Mouse (Mus musculus): ENCODE measurements at regions not wholly inside any gene's neighbourhood (a gene's known extent, or its start where the extent isn't known, plus 50 kb on each side); places are given as distances from the start of the nearest gene placed in this dataset.
A peak's percentile ranks its signal among the peaks of the same experiment; 100 is the strongest.

DNA sequence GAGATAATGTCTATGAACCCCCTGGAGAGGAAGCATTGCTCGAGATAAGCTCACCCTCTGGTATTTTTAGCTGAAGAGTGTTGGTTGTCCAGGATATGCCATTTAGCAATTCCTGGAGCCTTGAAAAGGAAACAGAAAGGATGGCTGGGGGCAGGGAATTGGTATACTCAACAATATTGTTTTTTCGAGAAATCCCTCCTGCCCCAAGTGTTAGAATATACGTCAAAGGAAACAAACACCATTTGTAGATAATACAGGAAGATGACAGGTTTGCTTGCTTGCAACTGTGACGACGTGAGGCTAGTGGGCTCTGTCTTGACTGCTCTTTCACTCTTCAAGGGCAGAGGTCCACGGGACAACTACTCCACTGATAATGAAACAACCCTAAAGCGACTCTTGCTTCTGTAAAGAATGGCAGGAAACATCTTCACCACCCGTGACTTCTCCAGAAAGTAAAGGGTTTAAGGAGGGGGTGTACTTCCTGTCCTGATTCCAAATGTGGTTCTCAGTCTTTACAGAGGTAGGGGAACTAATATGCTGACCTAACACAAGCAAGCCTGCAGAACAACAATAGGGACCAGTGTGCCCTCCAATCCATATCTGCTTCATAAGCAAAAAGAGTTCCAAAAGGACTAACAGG, 270.3 kb downstream of the Ets1 start:
- DNase-seq (ENCODE audit: low spot score), result peak; percentile 9

DNA sequence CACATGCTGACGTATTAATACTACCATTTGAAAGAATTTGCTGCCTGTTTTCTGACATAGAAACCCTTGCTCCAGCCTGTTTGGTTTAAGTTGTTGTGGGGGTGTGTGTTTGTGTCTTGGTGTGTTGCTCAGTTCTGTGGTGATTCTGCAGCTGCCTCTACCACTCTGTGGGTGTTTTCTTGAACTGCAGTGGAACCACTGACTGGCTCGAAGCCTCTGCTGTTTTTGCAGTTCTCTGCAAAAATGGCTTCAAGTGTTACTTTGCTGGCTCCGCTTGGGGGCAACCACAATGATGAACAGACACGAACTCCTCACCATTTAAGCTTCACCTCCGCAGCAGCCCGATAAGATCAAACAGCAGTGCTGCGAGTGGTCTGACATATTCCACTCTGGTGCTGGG, 274.6 kb downstream of the Ets1 start:
- no peak for DNase-seq (ENCODE audit: low spot score)

DNA sequence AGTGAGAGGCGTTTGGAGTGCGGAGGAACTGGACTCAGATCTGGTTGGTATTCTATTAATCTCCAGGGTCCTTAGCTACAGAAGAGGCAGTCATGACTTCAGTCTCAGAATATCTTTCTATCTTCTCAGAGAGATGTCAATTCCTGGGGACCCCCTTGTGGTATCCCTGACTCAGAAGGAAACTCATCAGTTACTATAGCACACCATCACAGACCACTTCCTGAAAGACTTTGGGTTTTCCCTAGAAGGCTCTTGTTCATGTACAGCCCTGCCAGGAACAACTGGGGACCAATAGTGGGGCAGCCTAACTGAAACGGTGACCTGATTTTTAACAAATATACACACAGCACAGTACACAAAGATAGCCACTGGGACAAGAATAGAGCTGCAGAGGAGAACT, 279.6 kb downstream of the Ets1 start:
- DNase-seq (ENCODE audit: low spot score), result no peak

DNA sequence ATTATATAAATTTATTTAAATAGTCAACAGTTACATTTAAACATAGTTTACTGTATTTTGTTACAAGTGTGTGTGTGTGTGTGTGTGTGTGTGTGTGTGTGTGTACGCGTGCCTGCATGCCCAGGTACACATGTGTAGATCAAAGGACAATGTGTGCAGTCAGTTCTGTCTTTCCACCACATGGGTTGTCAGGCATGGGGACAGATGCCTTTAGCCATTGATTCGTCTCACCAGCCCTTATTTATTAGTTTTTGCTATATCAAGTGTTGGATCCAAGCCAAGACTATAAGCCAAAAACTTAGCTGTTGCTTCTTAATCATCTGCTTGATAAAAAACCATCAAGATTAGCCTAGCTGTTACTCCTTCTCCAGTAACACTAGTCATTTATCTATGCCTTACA, 280.7 kb downstream of the Ets1 start:
- DNase-seq (ENCODE audit: low spot score), result no peak

DNA sequence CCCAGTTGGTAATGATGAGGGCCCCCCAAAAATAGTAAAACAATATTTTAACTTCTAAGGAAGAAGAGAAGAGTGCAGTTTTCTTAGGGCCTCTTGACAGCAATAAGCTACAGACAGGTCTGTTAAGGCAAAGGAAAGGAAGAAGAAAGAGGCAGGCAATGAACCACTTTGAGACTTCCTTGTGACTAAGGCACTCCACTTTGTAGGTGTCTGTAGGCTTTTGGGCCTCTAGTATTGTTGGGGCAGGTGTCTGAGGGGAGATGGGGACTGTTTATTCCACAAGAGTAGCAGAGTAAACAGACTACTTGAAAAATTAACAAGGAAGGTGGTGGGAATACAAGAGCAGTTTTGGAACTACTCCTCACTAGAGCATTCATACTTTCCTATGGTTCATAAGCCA, 287.9 kb downstream of the Ets1 start:
- no peak for DNase-seq (ENCODE audit: low spot score)

DNA sequence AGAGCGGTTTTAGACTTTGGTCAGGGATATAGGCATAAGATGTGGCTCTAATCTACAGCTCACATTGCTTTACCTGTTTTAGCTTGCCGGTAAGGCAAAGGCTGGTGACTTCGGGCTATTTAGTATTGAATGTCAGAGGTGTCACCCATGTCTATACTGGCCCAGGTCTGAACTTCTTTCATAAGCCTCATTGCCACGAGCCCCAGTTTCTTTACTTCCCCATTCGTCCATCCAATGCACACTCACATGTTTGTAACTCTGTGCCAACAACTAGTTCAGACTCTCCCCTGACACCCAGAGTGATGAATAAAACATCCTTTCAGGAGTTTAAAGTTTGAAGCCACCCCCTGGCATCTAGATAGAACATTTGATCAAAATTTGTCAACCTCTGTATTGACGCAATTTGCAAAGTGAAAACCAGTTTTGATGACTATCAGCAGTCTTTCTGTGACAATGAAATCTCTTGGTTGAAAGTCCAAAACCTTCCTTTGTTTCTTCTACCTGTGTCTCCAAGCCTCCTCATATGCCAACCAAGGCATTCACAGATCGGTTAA, 288.4 kb downstream of the Ets1 start:
- DNase-seq (ENCODE audit: low spot score), result no peak

DNA sequence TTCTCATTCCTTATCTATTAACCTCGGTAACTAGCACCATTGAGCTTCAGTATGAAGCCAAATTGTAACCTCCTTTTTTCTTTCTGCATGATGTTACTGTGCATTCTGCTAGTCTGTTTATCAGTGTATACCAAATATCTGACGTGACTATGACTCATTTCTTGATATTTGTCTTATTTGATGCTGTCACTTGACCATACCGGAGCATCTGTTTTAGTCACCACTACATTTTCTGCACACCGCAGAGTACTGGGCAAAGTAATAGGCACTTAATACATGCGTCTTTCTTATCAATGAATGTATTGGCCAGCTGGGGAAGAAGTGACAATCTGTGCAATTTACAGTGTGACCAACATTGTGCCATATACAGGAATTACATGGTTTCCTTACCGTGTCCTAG, 289.0 kb downstream of the Ets1 start:
- DNase-seq (ENCODE audit: low spot score), result no peak

DNA sequence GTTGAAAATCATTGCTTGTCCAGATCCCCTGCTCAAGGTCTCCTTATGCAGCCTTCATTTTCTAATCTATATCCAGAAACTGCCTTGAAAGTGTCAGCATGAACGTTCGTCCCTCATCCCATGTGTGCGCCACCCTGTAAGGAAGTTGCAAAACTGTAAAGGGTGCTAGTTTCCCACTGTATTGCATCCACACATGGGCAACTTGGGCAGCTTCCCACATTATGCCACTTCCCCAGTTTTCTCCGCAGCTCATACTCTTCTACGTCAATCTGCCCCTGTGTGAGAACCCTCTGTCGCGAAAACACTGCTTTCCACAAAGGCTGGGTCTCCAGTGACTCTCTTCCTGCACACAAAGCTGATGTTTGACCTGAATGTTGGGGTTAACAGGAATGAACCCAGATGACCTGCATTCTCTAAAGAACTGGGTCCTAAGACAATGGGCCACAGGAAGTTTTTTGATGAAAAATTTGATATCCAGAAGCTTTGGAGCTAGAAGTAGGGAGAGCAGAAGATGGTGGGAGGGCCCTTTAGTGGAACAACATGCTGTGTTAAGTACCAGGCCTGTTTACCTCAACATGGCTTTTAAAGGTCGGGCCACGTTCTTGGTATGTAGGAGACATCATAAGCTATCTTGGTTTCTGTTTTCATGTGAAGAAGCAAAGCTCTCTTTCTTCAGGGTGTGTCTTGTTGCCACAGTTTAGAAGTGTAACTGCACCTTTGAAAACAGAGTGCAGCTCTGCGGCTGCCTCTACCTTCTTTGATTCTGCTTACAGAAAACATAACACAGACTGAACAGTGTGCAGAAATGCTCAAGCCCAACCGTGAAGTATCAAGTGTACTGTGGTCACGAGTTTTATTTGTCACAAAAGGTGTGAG, 289.9 kb downstream of the Ets1 start:
- no peak for DNase-seq (ENCODE audit: low spot score)

DNA sequence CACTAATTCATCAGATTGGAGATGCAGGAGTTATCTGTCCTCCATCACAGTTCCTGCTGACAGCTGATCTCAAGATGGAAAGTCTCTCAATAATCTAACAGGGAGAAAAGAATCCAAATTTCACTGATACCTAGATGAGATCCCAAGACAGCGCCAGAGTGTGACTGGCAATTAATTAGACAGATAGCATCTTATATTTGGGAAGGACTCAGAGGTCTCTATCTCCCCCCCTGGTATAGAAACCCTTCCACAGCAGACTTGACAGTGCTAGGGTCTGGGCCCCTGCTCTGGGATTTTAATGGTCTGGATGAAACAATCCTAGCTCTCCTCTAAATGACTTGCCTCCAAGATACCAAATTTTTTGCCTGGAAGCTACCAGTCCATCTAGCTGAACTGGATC, 291.6 kb downstream of the Ets1 start:
- DNase-seq (ENCODE audit: low spot score), result no peak

DNA sequence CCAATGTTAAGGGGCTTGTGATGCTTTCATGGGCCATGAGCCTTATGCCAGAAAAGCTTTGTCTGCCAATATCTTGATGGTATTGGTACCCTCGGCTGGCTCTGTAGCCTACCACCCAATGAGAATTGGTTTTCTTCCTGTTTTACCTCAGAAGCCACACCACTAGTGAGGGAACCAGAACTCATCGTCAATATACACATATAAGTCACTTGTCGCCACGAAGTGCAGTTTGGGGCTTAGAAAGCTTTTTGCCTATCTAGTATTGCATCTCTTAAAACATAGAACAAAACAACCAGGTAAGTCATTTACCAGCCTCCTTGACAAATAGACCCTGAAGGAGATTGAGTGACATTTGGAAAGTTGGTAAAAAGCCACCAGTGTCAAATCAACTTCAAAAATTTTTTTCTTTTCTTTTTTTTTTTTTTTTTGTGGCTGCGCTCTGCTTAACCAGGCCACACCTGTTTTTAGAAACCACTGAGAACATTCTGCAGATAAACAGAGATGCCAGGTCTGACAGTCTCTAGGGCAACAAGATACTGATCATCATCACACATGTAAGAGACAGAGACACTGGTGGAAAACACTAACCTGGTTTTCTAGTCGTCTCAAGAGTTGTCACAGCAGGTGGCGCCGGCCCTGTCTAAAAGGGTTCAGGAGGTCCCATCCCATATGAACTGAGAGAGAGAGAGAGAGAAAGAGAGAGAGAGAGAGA, 292.4 kb downstream of the Ets1 start:
- DNase-seq (ENCODE audit: low spot score), result no peak

DNA sequence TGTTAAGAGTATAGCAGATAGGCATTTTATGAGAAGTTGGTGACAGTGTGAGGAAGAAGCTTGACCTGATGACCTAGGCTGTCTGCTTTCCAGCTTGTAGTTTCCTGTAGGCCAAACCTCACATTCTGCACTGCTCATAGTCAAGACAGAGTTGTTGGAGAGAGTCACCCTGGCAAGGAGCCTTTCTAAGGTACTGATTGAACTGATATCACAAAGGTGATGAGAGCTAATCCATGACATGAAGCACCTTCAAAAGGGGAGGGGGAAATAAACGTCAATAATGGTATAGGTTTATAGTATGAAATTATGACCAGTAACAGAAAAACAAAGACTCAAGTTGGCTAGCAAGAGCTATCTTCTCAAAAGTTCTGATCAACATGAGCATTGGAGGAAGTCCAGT, 293.3 kb downstream of the Ets1 start:
- DNase-seq (ENCODE audit: low spot score), result no peak

DNA sequence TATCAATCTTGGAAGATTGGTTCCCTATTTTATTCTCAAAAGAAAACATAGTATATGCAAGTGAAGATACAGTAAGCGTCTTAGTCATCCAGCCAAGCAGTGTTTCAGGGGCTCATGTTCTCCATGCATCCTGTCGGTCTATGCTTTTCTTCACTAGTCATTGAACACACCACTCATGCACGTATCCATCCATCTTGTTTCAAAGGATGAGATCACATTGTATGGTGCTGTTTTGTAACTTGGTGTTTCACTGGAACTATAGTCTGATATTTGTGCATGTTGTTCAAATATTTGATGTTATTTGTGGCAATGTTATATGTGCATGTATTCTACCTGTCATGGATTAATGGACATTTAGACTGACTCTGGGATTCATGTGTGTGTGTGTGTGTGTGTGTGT, 293.8 kb downstream of the Ets1 start:
- no peak for DNase-seq (ENCODE audit: low spot score)

DNA sequence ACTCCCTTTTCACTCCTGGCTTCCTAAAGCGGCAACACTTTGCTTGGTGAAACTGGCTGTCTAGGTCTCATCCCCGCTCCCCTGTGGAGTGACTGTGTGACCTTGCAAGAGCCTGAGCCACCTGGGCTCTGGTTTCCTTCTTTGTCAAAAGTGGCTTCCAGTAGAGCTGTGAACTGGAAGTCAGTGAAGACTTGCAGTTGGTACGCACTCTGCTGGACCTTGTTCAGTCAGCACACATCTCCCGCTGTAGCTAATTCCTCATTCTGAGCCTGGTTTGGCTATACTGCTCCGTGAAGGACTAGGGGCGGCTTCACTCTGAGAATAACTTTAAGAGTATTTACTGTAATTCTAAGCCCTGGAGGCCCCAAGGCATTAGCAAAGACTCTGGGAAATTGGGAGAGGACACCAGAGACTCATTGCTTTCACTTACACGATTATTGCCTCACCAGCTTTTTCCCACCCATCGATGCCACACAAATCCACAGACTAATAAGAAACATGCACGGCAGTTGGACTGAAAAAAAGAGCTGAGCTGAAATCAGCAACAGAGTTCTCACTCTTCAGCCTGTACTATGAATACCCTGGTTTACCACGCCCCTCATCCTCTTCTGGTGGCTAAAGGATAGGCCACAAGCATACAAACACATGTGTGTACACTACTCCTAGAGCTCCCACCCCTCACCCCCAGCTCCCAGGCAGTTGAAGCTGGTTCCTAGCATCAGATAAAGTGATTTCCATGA, 295.4 kb downstream of the Ets1 start:
- no peak for DNase-seq (ENCODE audit: low spot score)

DNA sequence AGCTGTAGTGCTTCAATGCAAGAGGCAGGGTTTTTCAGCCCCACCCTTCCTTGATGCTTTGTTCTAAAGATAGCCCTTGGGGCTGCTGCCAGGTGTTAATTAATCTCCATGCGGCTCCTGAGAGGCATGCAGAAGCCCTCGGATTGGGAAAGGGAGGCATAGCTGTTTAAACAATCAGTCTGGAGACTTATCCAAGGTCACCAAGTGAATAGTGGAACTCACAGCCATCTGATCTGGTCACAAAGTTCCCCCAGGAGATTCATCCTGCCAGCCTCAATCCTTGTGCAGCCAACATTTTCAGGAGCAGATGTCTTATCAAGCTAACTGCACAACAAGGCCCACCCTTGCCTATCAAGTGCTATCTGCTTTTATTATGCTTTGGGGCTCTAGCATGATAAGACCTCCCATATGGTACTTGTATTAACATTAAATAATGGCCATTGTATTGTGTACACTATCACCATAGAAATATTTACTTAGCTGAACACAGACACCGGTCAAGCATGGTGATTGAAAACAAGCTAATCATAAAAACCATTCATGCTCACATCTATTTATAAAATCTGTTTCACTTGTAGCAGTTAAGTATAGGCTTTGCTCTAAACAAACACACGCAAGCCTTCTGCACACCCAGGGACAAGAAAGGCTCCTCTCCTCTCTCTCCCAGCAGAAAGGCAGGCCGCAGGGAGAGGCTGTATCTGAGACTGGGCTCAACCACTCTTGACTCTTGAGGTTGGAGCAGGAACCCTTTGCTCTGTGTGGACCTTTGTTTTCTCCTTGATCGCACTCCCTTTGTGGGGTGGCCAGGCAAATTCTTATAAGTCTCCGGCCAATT, 297.4 kb downstream of the Ets1 start:
- DNase-seq (ENCODE audit: low spot score), result peak; percentile 36

DNA sequence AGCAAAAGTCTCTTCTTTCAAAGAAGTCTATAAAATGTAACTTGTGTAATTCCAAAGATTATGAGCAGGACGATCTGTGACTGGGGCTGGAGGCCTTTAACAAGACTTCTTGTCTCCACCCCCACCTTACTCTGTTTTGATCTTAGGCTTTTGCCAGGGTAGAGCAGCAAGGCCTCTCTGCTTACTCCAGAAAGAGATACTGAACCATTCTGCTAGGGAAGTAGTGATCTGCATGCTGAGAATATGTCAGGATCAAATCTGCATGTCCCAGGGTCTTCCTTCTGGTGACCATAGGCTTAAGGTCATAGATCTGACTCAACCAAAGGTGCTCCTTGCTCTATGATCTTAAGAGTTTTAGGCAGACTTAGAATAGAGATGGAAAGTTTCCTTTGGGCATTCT, 298.4 kb downstream of the Ets1 start:
- DNase-seq (ENCODE audit: low spot score), result no peak

DNA sequence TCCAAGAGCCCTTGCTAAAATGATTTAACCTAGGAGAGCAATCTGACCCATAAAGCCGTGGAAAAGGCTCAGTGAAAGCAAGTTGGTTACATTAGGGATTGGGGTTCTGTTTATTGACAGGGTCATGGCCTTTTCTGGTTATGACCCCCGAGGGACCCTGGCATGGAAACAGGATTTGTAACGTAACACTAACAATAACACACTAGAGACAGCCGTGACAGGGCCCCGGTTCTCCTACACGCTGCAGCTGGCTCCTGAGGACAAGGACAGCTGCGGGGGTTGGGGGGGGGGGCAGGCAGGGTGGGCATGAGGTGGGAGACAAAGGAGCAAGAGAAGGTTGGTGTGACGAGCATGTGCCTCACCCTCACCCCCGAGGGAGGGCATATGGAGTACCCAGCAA, 300.4 kb downstream of the Ets1 start:
- DNase-seq (ENCODE audit: low spot score), result no peak

DNA sequence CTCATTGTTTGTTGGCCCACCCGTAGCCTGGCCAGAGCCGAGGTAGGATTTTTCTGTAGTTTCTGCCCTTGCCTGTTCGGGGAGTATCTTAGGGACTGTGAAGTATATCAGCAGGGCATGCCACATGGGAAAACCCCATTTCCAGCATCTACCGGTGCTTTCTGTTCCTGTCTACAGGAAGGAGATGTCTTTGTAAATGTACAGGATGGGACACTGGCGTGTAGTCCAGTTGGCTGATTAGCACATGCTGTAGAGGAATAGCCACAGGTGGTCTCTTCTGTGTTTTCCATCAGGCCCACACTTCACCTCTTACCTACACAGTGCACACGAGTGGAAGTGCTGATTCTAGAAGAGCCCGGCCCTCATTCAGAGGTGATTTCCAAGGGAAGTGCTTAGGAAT, 301.4 kb downstream of the Ets1 start:
- DNase-seq (ENCODE audit: low spot score), result no peak

DNA sequence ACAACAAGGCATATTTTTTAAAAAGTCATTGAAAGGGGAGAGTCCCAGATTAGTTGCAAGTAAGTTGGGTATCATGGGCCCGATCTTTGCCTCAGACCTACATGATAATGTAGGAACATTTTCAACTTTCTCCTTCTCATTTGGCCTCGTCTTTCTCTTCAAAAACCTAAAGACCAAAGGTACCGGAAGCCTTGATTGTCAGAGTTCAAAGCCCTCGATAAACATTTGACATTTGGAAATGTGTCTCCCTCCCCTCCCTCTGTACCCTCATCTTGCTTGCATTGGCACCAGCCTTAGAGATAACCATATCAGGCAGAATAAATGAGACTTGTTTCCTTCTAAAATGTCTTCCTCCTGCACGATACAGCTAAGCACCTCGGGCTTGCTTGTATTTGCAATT, 302.8 kb downstream of the Ets1 start:
- no peak for DNase-seq (ENCODE audit: low spot score)

DNA sequence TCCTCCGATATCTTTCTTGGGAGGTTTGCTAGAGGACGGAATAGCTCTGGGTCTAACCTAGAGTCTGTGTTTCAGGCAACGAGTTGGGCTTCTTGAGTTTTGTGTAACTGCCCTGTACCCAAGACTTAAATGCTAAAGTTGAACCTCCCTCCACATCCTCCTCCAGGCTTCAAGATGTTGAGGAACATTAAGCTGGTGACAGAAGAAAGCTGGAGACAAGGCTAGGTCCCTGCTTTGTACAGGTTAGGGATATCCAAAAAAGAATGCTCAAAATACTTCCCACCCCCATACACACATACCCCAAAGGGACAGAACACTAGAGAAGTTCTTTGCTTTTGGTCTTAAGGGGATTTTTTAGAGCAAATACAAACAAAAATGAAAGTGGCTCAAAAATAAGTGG, 303.6 kb downstream of the Ets1 start:
- no peak for DNase-seq (ENCODE audit: low spot score)

DNA sequence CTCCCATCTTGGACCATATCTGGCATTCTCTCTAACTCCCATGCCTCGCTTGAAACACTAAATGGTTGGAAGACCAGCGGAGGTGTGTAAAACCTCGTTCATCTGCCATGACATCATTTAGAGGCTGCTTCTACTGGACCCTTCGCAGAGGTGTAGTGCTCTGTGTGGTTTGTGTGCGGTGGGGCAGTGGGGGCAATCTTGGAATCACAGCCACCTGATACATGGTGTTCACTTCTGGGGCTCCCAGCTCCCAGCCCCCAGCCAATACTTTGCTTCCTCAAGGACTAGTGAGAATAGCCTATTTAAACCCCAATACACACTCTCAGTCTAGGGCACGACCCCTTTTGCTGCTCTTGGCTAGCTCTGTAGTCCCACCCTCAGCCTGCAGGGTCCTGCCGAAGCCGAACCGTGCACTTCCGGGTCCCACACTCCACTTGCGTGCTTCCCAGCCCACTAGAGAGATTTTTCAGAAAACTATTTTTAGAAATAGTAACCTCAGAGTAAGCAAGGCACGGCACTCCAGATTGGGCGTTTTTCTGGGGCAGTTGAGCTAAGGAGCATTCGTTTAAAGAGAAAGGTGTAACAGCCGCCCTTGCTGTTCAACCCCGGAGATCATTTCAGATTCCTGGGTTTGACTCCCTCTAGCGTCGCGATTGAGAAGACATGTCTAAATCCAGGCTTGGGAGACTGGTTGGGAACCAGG, 304.2 kb downstream of the Ets1 start:
- DNase-seq (ENCODE audit: low spot score), result peak; percentile 88

Data from gastrocnemius, adult 18-20 months (tissue).